Mouse (Mus musculus): ENCODE data around the gene Isca2.

DNA sequence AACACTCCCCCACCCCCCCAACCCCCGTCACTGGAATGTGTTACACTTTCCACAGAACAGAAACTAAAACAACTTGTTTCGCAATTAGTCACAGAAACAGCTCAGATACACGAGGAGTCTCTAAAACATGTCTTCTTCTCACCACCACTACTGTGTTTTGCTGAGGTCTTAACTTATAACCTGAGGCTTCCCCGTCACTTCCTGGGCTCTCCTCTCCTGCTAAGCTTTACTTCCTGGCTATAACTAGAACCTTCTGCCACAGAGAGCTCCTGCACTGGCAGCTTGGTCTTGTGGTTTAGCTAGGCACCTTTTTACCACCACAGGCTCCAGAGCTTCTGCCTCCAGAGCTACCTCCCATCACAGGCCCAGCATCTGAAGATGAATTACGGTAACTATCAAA, 10.5 kb upstream of the Isca2 start:
- TF ChIP-seq CTCF (IDR thresholded peaks at IDR 0.05): no peak
- 0 out of 2 replicates have a peak, but pooled peaks have one; percentile 12 for TF ChIP-seq EP300 (IDR thresholded peaks at IDR 0.05)
